Mouse (Mus musculus) urinary bladder, adult 18-20 months (tissue): Measurements from ENCODE around the gene Nucks1.

Experiments
- DNase-seq, 2 experiments: peaks; one replicate each; pipeline ENCODE4 v3.0.0; 2022; ENCODE audit warnings: low spot score in 2 of 2, mixed read lengths in 2 of 2

The Nucks1 gene

GRCm38 (mm10) chr1:131919052-131919451, 8.7 kb downstream of the Nucks1 start:
- DNase-seq, result no peak

- DNase-seq, result no peak
Observed at GRCm38 (mm10) chr1:131922100-131922499, 11.8 kb downstream of the Nucks1 start.

- no peak for DNase-seq
Observed at GRCm38 (mm10) chr1:131933471-131933870, 23.1 kb downstream of the Nucks1 start.

- peak; percentile 30 to 45 for DNase-seq
Observed at GRCm38 (mm10) chr1:131937659-131938305, 27.4 kb downstream of the Nucks1 start.

- DNase-seq, result no peak
Observed at GRCm38 (mm10) chr1:131938811-131939210, 28.5 kb downstream of the Nucks1 start.

- DNase-seq, result no peak
Observed at GRCm38 (mm10) chr1:131940711-131941244, 30.4 kb downstream of the Nucks1 start.

GRCm38 (mm10) chr1:131941501-131941900, 31.2 kb downstream of the Nucks1 start:
- no peak for DNase-seq

GRCm38 (mm10) chr1:131942621-131943590, 32.6 kb downstream of the Nucks1 start:
- DNase-seq, result no peak

- DNase-seq, result no peak
Observed at GRCm38 (mm10) chr1:131945674-131946440, 35.5 kb downstream of the Nucks1 start.

- DNase-seq, result no peak
Observed at GRCm38 (mm10) chr1:131946462-131947215, 36.3 kb downstream of the Nucks1 start.

- no peak for DNase-seq
Observed at GRCm38 (mm10) chr1:131947997-131948525, 37.7 kb downstream of the Nucks1 start.

- no peak for DNase-seq
Observed at GRCm38 (mm10) chr1:131954242-131954865, 44.0 kb downstream of the Nucks1 start.

- DNase-seq, result no peak
Observed at GRCm38 (mm10) chr1:131955131-131955757, 44.9 kb downstream of the Nucks1 start.

- DNase-seq, result no peak
Observed at GRCm38 (mm10) chr1:131957416-131957815, 47.1 kb downstream of the Nucks1 start.

GRCm38 (mm10) chr1:131961004-131961403, 50.7 kb downstream of the Nucks1 start:
- no peak for DNase-seq

GRCm38 (mm10) chr1:131962606-131963084, 52.3 kb downstream of the Nucks1 start, which contains the start of gene Slc45a3:
Gene Slc45a3, plus strand, starts transcription at chr1:131962967.
- DNase-seq, result no peak

- DNase-seq, result peak in 1 of 2 experiments; percentile 43
Observed at GRCm38 (mm10) chr1:131963085-131963951, 53.0 kb downstream of the Nucks1 start.

GRCm38 (mm10) chr1:131964100-131964499, 53.8 kb downstream of the Nucks1 start:
- no peak for DNase-seq

- no peak for DNase-seq
Observed at GRCm38 (mm10) chr1:131964580-131964979, 54.2 kb downstream of the Nucks1 start.
